Mouse (Mus musculus) common myeloid progenitor, adult 5-6 weeks (primary cell): ENCODE measurements around the gene Syt6. TPM values are rescaled to one million over a fixed set of nuclear protein-coding genes. Genes with fewer than 3 reads are reported as not detected.

Experiments
- ATAC-seq: replicated peaks from 2 replicates; pipeline ENCODE4 v1.8.0; 2016; ENCODE audit warnings: low read depth, mild to moderate bottlenecking, moderate TSS enrichment, inconsistent platforms; ENCODE audit not compliant: poor library complexity, severe bottlenecking
- total RNA-seq: library from RNA; stranded (forward); fragments of 200-1000, 187-1606 nt; gene quantifications from 2 replicates; pipeline ENCODE4 v1.2.3, GENCODE M21; 2017

The Syt6 gene
- total RNA-seq = not detected in 2 replicates

DNA sequence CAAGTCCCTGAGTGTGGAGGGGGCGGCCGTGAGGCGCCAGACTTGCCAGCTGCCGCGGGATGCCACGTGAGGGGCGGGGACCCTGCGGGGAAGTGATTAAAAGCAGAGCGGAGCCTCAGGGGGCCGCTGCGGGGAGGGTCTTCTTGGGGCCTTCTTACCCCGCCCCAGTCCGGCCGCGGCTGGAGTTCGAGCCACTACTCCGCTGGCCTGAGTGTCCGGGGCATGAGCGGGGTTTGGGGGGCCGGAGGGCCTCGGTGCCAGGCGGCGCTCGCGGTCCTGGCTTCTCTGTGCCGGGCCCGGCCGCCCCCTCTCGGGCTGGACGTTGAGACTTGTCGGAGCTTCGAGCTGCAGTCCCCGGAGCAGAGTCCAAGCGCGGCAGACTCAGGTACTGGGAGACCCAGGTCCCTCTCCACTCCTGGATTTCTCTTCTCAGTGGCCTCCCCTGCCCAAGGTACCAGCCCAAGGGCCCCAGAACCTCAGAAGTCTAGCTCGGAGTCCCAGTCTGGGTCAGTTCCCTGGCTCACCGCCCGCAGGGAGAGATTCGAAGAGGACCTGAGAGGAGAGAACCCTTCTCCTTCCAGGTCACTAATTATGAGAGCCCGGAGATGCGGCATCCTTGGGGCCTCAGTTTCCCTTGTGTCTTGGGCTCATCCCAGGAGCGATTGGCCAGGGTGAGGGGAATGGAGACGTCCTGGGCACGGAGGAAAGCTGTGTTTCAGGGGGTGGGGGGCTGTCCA lies at the start of gene Syt6:
TSS of gene Syt6 (plus strand) at position 76 of the 737 bp plus-strand sequence.
- no peak for ATAC-seq

DNA sequence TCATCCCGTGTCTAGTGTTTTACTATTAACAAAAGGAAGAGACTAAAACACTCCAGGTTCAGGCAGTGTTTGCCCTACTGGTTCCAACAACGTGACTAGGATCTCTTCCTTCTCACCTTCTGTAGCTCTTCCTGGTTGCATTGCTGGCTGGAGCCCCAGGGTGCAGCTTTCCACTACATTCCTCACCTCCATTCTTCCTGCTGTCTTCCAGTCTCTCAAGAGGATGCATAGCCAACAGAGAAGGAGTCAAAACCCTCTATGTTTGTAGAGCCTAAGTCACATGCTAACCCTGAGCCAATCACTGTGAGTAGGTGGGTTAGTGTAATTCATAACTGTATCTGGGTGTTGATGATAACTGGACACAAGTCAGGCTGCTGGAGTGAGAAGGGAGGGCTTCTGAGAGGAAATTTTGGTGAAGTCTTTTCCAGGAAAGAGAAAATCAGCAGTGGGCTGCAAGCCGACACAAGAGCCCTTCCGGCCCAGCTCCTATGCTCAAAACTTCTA lies 48.8 kb upstream of the Syt6 start:
- no peak for ATAC-seq

DNA sequence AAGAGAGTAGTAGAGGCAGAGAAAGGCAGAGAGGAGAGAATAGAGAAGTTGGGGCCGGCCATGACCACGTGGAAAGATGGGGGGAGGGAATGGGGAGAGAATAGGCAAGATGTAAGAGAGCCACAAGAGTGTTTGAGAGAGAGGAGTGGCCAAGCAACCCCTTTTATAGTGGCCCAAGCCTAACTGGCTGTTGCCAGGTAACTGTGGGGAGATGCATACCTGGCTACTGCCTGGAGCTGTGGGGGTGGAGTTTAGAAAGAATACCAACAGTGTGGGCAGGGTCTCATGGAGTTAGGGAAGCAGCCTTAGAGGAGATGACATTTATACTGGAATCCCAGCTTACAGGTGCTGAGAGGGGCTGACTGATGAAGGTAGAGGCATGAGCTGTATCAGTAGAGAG lies 48.2 kb upstream of the Syt6 start:
- ATAC-seq = no peak

DNA sequence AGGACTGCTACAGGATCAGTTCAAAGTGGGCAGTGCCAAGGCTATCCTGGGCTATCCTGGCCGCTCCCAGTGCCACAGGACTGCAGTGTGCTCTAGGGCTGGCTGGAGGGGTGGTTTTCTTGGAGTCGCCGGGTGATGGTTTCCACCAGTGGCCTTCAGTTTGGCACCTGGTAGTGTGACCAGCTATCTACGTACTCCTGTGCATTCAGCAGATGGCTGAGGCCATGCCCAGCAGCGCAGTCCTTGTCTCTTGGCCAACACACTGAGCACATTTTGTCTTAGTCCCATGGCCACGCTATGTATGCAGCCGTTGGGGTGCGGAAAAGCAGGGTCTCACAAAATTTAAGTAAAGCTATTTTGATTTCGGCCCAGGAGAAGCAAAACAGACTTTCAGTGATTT lies 41.0 kb upstream of the Syt6 start:
- ATAC-seq = no peak

DNA sequence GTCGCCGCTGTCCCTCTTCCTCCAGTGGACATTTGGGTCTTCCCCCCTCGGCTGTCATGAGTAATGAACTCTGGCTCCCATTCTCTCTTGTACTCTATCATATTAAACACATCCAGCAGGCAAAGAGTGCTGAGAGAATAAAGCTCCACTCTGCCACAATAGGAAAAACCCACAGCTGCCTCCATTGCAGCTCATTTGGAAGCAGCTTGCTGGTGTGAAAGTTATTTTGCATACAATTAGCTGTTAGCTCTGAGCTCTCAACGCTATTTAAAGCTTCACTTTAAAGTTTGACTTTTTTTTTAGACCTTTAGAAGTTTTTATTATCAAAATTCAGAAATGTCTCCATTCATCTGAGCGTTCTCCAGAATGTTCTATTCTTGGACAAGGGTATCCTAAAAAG lies 39.8 kb upstream of the Syt6 start:
- ATAC-seq = no peak

DNA sequence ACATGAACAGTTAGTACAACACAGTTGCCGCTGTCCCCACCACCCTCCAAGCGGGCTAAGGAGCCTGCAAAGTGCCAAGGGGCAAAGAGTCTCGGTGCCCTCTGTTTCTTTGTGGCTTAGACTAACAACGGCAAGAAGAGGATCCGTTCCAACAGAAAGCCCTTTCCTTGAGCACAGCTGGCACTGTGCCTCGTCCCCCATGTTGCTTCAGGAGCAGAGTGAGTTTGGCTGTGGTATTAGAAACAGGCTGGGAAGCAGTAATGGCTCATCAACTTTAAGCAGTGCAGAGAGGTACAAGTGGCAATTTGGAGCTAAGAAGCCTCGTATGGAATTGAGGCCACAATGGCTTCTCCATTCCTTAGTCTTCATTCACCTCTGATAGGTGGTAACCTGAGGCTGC lies 35.9 kb upstream of the Syt6 start:
- no peak for ATAC-seq

DNA sequence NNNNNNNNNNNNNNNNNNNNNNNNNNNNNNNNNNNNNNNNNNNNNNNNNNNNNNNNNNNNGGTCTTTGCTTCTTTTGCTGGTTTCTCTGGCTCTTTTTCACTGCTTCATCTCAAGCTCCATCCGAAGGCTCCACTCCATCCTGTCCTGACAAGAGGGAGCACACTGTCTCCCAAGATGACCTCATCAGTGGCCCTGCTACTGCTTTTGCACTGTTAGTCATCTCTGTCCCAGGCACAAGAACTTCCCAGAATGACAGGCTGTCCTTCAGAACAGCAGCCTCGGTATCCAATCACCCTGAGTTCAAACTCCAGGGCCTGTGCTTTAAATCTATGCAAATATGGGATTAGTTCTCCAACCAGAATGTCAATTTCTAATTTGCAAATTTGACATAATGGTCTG lies 28.9 kb upstream of the Syt6 start:
- ATAC-seq = no peak

DNA sequence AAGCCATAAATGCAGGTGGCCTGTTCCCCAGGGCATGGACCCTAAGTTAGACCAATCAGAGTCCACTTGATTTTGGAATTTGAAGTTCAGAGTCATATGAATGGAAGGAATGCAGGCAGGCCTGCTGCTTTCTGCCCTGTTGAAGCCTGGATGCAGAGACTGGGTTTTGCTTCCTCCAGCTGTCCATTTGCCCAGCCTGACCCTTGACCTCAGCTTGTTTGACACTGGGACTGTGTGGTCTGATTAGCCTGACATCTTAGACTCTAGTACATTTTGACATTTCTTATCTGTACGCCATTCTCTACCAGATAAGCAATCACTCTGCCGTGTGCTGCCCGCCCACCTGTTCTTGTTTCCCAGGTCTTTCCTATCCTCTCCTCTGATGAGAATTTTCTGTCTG lies 28.4 kb upstream of the Syt6 start:
- ATAC-seq = no peak

DNA sequence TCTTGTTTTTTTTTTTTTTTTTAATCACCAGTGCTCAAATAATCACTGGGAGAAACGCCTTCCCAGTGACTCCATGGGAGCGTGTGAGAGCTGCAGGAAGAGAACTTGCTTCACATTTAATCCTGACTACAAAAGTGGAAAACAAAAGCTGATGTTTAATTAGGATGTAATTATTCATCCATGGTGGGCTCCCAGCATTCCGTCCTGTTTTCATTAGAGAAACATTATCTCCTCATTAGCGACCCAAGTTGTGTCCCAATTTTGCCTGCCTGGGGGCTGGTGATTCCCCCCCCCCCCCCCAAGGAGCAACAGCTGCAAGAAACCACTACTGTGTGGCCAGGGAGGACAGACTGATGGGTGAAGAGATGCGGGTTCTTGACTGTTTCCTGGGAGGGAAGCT lies 24.8 kb upstream of the Syt6 start:
- ATAC-seq = no peak

DNA sequence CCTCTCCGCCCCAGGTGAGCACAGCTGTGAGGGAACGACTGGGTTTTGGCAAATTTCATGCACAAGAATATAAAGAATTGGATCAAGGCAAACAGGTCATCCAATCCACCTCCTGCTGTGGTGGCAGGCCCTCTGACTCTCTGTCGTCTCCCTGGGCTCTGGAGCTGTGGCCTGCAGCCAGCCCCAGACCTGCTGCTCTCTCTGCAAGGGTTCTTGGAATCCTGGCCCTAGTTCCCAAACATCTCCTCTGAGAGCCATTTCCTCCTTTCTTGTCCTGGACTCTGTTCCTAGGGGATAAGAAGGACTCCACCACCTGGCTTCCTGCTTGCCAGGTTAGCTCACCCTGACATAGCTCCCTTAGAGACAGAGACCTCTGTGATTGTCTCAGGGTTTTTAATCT lies 7.8 kb upstream of the Syt6 start:
- no peak for ATAC-seq

DNA sequence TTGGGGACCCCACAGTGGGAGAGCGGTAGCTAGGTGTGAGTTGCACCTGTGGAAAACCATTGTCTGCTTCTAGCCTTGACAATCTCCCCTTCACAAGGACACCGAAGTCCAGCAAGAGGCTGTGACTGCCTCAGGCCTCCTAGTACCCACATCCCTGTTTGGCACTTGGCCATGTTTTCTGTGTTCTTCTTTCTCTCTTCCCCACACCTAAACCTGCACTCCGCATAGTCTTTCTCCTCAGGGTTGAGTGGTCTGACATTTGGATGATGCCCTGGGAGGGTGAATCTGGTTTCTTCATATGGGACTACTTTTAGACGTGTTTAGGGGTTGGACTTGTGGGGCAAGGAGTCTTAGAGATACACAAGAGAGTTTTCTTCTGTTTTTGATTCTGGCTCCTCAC lies 2.5 kb upstream of the Syt6 start:
- no peak for ATAC-seq

DNA sequence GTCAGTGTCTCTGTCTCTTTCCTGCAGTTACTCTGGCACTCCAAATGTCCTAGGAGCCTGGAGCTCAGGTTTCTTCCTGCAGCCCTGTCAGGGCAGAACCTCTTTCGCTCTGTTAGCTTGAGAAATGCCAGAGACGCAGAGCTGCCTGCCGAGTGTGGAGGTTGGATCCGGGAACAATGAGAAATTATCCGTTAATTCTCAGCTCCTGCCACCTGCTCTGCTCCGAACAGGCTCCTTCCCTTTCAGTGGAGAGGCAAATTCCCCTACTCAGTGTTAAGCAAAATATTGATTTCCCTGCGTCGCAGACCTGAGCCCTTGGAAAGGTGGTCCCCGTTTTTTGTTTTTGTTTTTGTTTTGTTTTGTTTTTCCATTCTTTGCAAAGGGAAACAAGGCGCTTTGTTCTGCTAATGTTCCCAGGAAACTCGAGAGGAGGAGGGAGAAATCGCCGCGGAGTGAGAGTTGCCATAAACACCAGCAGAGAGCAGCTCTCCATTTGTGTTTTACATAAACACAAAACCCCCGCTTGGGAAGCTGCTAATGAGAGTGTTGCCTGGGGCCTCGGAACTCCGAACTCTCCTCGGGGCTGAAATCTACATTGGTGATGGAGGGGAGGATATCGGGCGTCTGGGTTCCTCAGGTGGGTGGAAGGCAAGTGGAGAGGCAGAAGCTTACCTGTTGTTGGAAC lies 1.8 kb upstream of the Syt6 start:
- no peak for ATAC-seq

DNA sequence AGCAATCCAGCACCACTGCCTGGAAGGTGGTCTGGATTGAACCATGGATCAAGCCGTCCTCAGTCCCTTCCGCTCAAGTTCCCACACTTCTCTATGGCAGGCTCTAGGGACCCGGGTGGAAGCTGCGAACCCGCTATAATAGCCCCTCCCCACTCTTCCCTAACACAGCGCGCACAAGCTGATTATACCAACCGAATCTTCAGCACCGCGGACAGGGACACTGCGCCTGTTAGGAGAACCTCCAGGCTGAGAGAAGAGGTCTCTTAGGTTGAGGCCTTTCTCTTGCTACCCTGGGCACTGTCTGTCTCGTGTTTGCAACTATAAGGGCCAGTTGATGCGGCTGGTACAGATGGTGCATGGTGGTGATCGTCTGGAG lies 1.3 kb upstream of the Syt6 start:
- peak; percentile 90 for ATAC-seq

DNA sequence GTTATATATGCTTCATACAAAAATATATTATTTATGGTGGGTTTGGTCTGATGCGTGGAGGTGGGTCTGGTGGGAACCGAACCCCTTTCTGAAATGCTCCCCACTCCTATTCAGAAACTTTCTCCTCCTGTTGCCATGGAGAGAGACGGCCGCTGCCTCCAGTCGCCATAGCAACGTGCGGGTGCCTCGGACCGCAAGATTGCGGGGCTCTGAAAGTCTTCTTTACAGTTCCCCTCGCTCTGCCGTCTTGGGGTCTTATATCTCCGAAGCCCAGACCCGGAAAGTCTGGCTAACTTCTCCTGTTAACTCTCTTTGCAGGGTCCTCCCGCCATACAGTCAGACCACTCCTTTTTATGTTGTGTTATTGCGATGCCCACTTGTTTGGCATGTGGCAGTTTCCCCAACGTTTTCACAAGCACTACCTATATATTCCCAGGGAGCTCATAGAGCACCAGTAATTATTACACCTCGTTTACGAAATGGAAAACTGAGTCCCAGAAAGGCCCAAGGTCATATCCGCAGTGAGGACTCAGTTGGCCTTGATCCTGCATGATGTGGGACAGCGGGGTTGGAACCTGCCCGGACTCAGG lies 370 bp upstream of the Syt6 start:
- no peak for ATAC-seq

DNA sequence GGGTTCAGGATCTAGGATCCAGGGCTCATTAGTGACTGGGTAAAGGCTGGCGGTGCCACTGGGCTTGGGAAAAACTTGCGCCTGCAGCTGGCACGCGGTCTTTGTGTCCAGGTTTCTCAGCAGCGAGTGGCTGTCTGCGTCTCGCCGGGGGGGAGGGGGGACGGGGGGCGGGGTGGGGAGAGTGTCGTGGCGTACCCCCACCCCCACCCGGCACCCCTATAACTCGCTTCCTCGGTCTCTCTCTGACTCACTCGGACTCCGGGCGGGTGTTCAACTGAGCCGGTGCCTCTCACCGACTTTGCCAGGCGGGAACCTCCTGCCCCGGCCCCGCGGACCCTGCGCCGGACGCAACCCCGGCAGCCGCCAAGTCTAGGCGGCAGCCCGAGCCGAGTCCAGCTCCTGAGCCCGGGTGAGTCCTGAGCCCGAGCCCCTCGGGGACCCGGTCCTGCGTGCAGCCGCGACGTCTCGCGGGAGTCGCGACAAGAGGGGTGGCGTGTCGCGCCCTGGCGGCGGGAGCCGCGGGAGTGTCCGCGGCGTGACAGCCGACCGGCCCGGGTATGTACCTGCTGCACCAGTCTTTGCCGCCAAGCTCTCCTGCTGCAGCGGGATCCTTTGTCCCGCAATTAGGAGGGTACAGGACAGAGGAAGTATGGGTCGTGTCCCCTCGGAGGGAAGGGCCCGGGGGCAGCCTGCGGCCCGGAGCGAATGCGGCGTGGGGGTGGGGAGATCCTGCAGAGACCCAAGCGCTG lies 1.0 kb downstream of the Syt6 start:
- no peak for ATAC-seq

DNA sequence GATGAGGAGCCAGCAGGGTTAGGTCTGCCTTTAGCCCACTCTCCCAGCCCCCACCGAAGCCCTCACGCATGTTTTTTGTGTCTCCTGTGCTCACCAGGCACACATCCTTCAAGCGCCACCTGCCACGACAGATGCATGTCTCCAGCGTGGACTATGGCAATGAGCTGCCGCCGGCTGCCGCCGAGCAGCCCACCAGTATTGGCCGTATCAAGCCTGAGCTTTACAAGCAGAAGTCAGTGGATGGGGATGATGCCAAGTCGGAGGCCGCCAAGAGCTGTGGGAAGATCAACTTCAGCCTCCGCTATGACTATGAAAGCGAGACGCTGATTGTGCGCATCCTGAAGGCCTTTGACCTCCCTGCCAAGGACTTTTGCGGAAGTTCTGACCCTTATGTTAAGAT lies 12.1 kb downstream of the Syt6 start:
- ATAC-seq = no peak

DNA sequence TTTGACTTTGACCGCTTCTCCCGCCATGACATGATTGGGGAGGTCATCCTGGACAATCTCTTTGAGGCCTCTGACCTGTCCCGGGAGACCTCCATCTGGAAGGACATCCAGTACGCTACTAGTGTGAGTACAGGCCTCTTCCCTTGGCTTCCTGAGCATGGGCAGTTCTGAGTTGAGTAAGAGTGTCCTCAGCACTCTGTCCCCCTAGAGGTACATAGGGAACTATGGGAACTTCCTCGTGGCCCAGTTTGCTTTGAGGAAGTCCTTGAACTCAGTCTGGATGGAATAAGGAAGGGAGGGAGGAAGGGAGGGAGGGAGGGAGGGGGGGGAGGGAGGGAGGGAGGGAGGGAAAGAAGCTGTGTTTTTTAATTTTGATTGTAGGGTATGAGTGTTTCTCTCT lies 12.6 kb downstream of the Syt6 start:
- ATAC-seq = no peak

DNA sequence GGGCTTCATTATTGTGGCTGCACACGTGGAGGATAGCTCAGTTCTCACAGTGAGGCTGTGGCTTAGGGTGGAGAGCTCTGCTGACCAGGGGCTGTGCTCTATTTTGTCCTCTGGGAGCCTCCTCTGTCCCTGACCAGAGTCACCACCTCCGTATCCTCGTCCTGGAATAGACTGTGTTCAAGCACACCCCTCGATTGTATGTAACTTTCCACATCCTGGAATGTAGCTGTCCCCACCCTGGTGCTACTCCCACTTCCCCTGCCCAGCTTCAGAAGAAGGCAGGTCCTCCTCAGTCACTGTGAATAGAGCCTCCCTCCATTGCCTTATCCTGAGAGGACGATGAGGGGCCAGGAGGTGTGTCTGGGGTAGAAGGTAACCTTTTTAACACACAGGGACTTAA lies 14.6 kb downstream of the Syt6 start:
- ATAC-seq = no peak

DNA sequence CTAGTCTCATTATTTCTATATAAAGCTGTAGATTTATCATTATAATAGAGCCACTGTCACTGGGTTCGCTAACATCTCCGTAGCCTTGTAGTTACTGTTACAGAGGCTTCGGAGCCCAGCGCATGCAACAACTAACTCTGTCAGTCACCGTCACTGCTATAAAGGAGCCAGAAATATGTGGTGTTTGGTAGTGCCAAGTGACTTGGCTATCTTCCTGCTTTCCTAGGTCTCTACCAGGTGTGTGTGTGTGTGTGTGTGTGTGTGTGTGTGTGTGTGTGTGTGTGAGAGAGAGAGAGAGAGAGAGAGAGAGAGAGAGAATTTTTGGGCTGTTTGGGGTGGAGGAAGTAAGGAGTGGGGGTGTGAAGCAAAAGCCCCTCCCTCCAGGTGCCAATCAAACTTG lies 17.6 kb downstream of the Syt6 start:
- ATAC-seq = no peak

DNA sequence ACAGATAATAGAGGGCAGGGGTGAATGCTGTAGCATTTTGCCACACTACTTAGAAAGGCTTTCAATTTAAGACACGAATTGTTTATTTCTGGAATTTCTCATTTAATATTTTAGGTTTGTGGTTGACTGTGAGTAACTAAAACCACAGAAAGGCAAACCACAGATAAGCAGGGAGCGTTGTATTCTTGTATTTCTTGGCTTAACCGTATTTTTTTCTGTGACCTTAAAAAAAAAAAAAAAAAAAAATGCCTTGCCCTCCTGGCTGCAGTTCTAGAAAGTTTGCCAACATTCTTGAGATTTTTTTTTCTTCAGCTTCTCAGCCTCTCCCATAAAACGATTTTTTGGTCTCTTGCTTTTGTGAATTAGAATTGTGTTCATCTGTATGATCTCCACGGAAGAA lies 18.6 kb downstream of the Syt6 start:
- peak; percentile 57; the same call in 1 of the 2 replicates for ATAC-seq
